Mouse (Mus musculus): Measurements from ENCODE around the gene Fosl2. TPM values are rescaled to one million over a fixed set of nuclear protein-coding genes. Genes with fewer than 3 reads are reported as not detected.
"Not testable (repeated sequence)": the region's sequence is repeated elsewhere in the genome, so short reads cannot be mapped to it uniquely, and the experiment has no call there.

The Fosl2 gene
- polyA plus RNA-seq, 1 experiment from 2014 or later, result 5.7 TPM

DNA sequence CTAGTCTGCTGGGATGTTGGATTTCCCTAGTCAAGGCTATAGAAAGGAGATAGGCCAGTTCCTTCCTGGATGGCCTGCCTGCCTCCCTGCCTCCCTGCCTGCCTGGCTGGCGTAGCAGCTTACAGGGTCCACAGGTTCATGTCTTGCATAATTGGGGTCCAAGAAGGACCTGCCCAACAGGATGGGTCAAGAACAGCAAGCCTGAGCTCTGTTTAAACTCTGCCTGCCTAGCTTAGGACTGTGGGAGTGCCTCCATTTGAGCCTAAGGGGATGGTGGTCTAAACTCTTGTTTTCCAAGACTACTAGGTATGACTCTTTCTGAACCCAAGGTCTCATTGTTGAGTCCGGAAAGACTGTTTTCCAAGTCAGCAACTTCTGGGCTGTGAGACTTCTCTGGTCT is 6.3 kb downstream of the Fosl2 start:
- H3K36me3 ChIP-seq (ENCODE audit: inconsistent target), result peaks cover 1% of the 10 kb centered on the region; the same call in 1 of the 2 replicates
- WGBS (ENCODE audit: missing documents), result 85% methylated on average over 2 of the region's 2 CpGs
- H3K27ac ChIP-seq, result no peak overlapping the region
- H3K79me2 ChIP-seq (ENCODE audit: inconsistent target), result peaks cover 92% of the 10 kb centered on the region
- no peak overlapping the region for H3K4me3 ChIP-seq (ENCODE audit: inconsistent target)

DNA sequence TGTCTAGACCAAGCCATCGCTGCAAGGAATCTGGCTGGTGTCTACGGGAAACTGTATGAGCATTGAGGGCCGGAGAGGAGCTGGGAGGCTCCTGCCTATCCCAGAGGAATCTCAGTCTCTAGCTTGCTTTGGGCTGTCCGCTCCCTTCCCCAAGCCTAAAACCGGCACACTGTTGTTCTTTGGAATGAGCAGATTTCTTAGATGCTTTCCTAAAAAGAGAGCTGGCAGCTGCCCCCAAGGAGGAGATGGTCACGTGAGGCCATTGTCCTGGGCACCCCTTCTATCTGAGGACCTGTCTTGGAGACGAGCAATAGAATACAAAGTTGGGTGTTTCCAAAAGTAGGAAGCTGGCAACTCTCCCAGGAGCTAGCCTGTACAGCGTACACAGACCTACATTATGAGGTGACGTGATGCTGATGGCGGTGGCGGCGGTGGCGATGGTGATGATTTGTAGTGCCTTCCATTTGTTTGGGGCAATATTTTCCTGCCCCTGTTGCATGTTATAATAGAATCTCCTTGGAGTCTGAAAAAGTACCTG is 7.9 kb downstream of the Fosl2 start:
- Histone ChIP-seq H3K4me3 (ENCODE audit: inconsistent target) (no peak overlapping the region), H3K36me3 (ENCODE audit: inconsistent target) (peaks cover 18% of the 10 kb centered on the region), H3K79me2 (ENCODE audit: inconsistent target) (peaks cover 86% of the 10 kb centered on the region), H3K27ac (no peak overlapping the region)
- WGBS (ENCODE audit: missing documents), result 92% methylated on average over 13 of the region's 13 CpGs

DNA sequence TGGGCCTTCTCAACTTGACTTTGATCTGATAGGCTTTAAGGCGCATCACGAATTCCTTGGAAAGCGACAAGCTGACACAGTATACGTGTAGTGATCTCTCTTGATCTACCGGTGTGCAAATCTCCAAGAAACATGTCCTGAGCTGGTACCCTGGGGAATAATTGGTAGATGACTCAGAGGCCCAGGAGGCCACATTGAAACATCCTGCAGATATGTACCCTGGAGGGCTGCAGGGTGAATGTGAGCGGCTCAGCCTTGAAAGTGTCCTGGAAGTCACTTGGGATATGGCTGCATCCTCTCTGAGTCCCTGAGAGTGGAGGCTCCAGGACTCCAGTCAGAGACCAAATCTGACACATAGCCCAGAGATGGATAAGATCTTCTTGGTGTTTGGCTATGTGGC is 10.7 kb downstream of the Fosl2 start:
- H3K27ac ChIP-seq, result no peak overlapping the region
- peaks cover 66% of the 10 kb centered on the region for H3K79me2 ChIP-seq (ENCODE audit: inconsistent target)
- no peak overlapping the region for H3K4me3 ChIP-seq (ENCODE audit: inconsistent target)
- peaks cover 36% of the 10 kb centered on the region for H3K36me3 ChIP-seq (ENCODE audit: inconsistent target)
- WGBS (ENCODE audit: missing documents), result 97% methylated on average over 6 of the region's 6 CpGs

DNA sequence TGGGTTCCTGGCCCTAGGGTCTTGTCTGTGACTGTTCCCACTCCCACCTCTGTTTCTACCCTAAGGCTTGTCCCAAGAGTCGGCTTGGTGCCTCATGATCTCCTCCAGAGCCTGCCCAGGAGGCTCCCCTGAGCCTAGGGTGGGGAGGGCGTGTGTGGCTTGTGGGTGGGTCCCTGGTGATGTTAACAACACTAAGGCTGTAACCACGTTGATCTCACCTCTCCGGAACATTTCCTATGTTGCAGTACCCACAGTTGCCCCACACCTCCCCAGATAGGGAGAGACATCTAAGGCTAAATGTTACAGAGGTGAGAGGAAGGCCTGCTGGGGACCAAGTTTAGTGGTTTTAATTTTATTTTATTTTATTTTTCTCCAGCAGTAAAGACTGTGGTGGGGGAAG is 13.0 kb downstream of the Fosl2 start:
- H3K27ac ChIP-seq, result no peak overlapping the region
- 79% methylated on average over 4 of the region's 4 CpGs for WGBS (ENCODE audit: missing documents)
- peaks cover 43% of the 10 kb centered on the region for H3K79me2 ChIP-seq (ENCODE audit: inconsistent target)
- peaks cover 57% of the 10 kb centered on the region for H3K36me3 ChIP-seq (ENCODE audit: inconsistent target)
- no peak overlapping the region for H3K4me3 ChIP-seq (ENCODE audit: inconsistent target)

DNA sequence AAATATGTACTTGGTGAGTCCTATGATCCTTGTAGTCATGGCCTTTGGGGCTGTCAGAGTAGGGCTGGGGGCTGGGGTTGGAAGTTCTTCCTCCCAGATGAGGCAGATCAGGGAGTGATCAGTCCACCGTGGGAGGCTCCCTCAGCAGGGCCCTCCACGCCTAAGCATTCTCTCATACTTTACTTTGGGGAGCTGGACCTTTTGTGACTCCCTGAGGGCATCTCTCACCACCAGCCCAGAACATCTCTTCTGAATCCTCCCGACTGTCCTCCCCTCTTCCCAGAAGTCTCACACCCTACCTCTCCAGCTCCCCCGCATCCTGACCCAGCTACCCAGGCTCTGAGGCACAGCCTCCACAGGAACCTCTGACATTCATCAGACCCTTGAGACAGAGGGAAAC is 15.6 kb downstream of the Fosl2 start:
- Histone ChIP-seq H3K36me3 (ENCODE audit: inconsistent target) (peaks cover 66% of the 10 kb centered on the region), H3K27ac (no peak overlapping the region), H3K4me3 (ENCODE audit: inconsistent target) (no peak overlapping the region), H3K79me2 (ENCODE audit: inconsistent target) (peaks cover 16% of the 10 kb centered on the region; the same call in 1 of the 2 replicates)
- WGBS (ENCODE audit: missing documents), result 92% methylated on average over 4 of the region's 4 CpGs

DNA sequence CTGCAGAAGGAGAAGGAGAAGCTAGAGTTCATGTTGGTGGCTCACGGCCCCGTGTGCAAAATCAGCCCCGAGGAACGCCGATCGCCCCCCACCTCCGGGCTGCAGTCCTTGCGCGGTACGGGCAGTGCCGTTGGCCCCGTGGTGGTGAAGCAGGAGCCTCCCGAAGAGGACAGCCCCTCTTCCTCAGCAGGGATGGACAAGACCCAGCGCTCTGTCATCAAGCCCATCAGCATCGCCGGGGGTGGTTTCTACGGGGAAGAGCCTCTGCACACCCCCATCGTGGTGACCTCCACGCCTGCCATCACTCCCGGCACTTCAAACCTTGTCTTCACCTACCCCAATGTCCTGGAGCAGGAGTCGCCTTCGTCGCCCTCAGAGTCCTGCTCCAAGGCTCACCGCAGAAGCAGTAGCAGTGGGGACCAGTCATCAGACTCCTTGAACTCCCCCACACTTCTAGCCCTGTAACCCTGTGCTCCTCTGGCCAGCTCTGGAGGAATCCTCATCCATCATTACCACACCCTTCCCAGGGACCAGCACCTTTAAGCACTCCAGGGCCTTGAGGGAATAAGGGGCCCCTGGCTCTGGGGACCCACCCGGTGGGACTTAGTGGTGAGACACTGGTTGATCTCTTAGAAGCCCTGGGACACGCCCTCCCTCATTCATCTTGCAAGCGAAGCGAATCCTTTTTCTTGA is 17.3 kb downstream of the Fosl2 start:
- H3K36me3 ChIP-seq (ENCODE audit: inconsistent target), result peaks cover 55% of the 10 kb centered on the region
- H3K4me3 ChIP-seq (ENCODE audit: inconsistent target), result no peak overlapping the region
- no peaks in the 10 kb centered on the region; the same call in 1 of the 2 replicates for H3K79me2 ChIP-seq (ENCODE audit: inconsistent target)
- 91% methylated on average over 28 of the region's 28 CpGs for WGBS (ENCODE audit: missing documents)
- H3K27ac ChIP-seq, result no peak overlapping the region

DNA sequence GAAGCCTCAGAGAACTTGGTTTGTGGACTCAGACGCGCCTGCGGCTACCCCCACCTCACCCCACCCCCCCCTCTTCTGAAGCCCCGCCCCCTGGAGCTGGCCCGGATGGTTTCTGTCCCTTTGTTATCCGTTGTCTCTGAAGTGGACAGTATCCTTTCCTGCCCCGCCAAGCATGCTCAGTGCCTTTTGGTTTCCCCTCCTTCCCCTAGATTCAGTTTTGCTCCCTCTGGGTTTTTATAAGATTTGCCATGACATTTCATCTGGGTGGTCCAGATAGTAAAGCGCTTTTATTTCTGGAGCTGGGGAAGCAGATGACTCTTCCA is 17.8 kb downstream of the Fosl2 start:
- H3K36me3 ChIP-seq (ENCODE audit: inconsistent target), result peaks cover 50% of the 10 kb centered on the region
- WGBS (ENCODE audit: missing documents), result 94% methylated on average over 7 of the region's 8 CpGs
- H3K27ac ChIP-seq, result no peak overlapping the region
- H3K79me2 ChIP-seq (ENCODE audit: inconsistent target), result no peaks in the 10 kb centered on the region
- H3K4me3 ChIP-seq (ENCODE audit: inconsistent target), result no peak overlapping the region

DNA sequence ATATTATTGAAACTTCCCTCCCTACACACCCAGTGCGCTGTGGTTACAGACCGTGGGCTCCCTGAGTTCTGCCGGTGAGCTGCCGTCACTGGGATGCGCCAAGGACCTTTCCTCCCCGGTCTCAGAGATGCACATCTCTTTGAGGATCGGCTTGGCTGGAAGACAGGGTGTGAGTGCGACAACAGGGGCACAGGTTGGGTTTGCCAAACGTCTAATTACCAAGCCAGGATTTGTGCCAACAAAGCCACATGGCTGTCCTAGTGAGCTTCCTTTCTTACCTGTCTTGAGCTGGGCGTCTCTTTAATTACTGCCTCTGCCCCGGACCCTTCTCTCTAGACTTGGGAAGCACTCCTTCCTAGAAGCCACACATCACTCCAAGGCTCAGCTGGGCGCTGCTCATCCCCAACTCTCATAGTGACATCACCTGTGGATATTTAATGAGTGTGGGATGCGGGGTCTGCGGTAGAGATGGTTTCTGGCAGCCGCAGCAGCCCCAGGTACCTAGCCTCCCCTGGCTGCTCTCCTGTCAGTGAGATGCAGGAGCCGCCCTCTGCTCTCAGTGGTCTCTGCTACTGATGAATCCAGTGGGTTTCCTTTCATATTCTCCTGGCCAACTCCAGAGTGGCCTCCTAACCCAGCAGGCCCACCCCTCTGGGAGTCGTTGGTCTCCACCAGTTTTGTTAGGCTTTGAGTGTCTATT is 18.3 kb downstream of the Fosl2 start:
- Histone ChIP-seq H3K4me3 (ENCODE audit: inconsistent target) (no peak overlapping the region), H3K36me3 (ENCODE audit: inconsistent target) (peaks cover 44% of the 10 kb centered on the region), H3K27ac (no peak overlapping the region), H3K79me2 (ENCODE audit: inconsistent target) (no peaks in the 10 kb centered on the region)
- WGBS (ENCODE audit: missing documents), result 93% methylated on average over 17 of the region's 17 CpGs

DNA sequence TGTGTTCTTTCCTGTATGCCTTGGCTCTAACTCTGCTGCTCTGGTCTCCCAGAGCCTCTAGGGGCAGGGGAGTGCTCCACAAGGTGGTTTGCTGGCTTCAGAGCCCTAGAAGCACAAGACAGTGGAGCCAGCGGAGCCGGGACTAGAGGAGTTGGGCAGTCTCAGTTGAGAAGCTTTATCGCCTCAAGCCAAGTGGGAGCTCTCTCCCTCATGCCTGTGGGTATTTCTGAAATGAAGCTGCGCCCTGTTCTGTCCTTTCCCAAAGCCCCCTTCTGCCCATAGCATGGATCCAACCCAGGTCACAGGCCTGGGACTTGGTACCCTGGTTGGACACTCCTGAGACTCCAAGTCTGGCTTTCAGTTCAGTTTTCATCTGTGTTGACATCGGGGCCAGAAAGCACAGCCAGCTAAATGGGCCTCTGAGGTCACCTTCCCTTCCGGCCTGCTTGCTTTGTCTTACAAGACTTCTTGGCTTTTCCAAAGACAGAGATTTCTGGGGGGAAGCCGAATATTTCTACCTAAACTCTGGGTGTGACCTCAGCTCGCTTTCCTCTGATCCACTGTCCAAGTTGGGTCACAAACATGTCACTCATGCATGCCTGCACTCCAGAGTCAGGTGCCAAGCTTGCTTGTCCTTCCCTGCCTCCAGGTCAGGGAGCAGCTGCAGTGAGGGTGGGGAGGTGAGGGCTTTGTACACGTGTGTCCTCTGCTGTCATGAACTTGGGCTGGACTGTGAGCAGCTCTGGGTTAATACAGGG is 19.5 kb downstream of the Fosl2 start:
- Histone ChIP-seq H3K79me2 (ENCODE audit: inconsistent target) (no peaks in the 10 kb centered on the region), H3K36me3 (ENCODE audit: inconsistent target) (peaks cover 42% of the 10 kb centered on the region), H3K4me3 (ENCODE audit: inconsistent target) (no peak overlapping the region), H3K27ac (no peak overlapping the region)
- 90% methylated on average over 9 of the region's 9 CpGs for WGBS (ENCODE audit: missing documents)

DNA sequence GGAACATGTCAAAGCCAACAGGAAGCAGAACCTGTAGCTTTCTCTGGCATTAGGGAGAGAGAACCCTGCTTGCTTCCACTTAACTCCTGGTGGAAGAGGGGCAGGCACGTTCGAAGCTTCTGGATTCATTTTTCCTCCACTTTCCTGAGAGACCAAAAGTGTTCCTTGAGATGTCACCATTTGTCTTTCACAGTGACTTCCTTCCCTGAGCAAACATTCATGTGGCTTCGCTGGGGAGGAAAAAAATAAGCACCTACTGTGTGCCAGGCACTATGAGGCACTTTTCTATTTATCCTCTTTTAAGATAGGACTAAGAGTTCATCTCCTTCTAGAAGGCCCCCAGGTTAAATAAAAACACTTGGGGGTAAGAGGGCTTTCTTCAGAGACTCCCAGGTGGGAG is 20.3 kb downstream of the Fosl2 start:
- Histone ChIP-seq H3K36me3 (ENCODE audit: inconsistent target) (peaks cover 34% of the 10 kb centered on the region), H3K79me2 (ENCODE audit: inconsistent target) (no peaks in the 10 kb centered on the region), H3K4me3 (ENCODE audit: inconsistent target) (no peak overlapping the region), H3K27ac (no peak overlapping the region)
- 98% methylated on average over 3 of the region's 3 CpGs for WGBS (ENCODE audit: missing documents)

DNA sequence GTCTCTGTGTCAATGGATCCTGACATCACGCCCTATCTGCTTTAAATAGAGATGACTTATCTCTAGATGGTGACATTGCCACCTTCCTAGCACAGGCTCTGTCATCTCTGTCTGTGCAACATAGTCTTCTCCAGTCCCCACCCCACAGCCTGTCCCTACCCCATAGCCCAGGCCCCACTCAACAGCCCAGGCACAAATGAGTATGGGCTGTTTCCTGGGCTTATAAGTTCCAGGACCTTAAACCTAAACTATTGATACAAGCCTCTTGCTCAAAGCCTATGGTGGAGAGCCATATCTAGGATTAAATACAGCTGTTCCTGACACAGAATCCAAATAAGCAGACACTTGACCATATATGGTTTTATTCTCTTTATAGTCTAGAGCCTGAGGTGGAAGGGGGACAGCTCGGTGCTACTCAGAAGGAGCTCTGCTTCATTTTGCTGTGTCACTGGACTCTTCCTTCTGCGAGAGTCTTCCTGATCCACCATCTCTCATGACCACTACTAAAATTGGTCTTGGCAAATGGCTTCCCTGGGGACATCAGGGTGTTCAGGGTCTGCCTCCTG is 28.0 kb downstream of the Fosl2 start:
- 86% methylated on average over 3 of the region's 3 CpGs for WGBS (ENCODE audit: missing documents)

DNA sequence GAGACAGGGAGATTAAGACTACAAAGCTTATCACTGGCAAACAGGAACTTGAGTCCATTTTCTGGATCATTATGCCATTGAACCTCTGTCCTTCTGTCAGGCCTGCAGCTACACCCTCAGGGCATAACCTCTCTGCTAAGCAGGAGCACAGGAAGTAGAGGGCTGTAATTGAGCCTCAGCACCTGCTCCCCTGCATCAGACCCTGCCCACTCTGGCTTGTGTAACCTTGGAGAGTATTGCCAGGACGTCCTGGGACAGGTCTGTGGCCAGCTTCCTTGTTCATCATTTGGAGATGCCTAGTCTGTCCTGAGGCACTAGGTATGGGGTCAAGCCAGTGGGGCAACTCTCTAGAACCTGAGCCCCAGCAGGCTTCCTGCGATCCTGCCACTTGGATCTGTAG is 36.6 kb downstream of the Fosl2 start:
- Histone ChIP-seq H3K27ac (no peak overlapping the region), H3K4me3 (ENCODE audit: inconsistent target) (no peak overlapping the region), H3K36me3 (ENCODE audit: inconsistent target) (no peaks in the 10 kb centered on the region), H3K79me2 (ENCODE audit: inconsistent target) (no peaks in the 10 kb centered on the region)
- 85% methylated on average over 2 of the region's 2 CpGs for WGBS (ENCODE audit: missing documents)

More for the DNA sequence above, 28.0 kb downstream of the Fosl2 start:
- no peak overlapping the region for H3K4me3 ChIP-seq (ENCODE audit: inconsistent target)
- H3K79me2 ChIP-seq (ENCODE audit: inconsistent target), result no peaks in the 10 kb centered on the region
- no peak overlapping the region for H3K27ac ChIP-seq
- H3K36me3 ChIP-seq (ENCODE audit: inconsistent target), result no peaks in the 10 kb centered on the region

DNA sequence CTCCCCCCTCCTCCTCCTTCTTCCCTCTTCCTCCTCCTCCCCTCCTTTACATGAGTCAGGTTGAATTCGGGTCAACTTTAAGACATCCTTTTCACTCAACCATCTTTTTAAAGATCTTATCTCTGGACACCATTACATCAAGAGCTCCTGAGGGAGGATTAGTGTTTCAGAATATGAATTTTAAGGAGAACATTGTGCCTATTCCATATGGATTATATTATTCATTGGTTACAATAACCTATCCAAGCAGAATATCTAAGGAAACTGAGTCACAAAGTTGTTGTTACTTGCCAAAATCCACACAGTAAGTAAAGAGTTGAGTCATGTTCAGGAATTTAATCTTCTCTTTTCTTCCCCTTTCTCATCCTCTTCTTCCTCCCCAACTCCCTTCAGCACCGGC is 41.2 kb downstream of the Fosl2 start:
- H3K4me3 ChIP-seq (ENCODE audit: inconsistent target), result no peak overlapping the region
- H3K36me3 ChIP-seq (ENCODE audit: inconsistent target), result no peaks in the 10 kb centered on the region
- H3K79me2 ChIP-seq (ENCODE audit: inconsistent target), result no peaks in the 10 kb centered on the region
- no peak overlapping the region for H3K27ac ChIP-seq
- 50% methylated on average over 1 of the region's 2 CpGs for WGBS (ENCODE audit: missing documents)

DNA sequence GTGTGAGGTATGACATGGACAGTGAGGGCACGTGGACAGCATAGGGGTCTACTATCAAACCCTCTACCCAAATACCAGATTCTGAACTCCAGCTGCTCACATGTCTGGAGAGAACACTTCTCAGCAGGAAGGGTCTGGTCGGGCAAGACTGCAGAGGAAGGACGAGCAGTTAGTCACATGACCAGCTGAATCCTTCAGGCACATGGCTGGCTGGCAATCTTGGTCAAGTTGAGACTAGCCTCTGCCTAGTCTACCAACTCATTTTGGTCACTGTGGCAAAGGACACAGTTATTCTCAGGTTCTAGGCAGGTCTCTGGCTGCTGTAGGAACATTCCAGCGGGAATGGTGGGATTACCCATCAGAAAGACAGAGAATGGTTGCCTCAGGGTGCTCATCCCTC is 42.1 kb downstream of the Fosl2 start:
- no peaks in the 10 kb centered on the region for H3K79me2 ChIP-seq (ENCODE audit: inconsistent target)
- H3K4me3 ChIP-seq (ENCODE audit: inconsistent target), result no peak overlapping the region
- WGBS (ENCODE audit: missing documents), result 75% methylated on average over 4 of the region's 4 CpGs
- no peaks in the 10 kb centered on the region for H3K36me3 ChIP-seq (ENCODE audit: inconsistent target)
- H3K27ac ChIP-seq, result no peak overlapping the region

DNA sequence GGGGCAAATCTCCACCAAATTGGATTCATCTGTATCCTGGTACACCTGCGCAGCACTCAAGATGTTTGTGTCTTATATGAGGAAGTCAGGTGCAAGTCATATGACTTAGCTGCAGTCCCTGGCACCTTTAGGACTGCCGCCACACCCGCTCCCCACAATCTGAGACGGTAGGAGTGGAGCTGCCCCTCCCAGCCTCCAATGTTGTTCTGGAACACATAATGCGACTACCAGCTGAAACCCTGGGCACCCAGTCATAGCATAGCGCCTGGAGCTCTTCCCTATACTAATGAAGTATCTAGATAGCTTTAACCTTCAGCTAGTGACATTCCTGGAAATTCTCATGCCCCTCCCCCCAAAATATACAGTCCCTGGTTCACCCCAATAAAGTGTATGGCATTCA is 43.1 kb downstream of the Fosl2 start:
- not testable (repeated sequence) for H3K36me3 ChIP-seq (ENCODE audit: inconsistent target); H3K4me3 ChIP-seq (ENCODE audit: inconsistent target); H3K79me2 ChIP-seq (ENCODE audit: inconsistent target); H3K27ac ChIP-seq
- WGBS (ENCODE audit: missing documents), result 94% methylated on average over 5 of the region's 6 CpGs
